Mouse (Mus musculus) midbrain, embryonic 15.5 days (tissue): ENCODE results near the gene Smim22. TPM values are rescaled to one million over a fixed set of nuclear protein-coding genes. Genes with fewer than 3 reads are reported as not detected.

Experiments used
- ATAC-seq: fragments of 200-750 bp; cut with Nextera tagmentation; replicated peaks from 2 replicates; pipeline ENCODE4 v1.8.0; 2017; ENCODE audit warnings: moderate TSS enrichment
- H3K27ac ChIP-seq: fragments of 300-500 bp; sonication (generic); 2 replicates; pipeline ENCODE4 v1.5.1; 2015; ENCODE audit warnings: mild to moderate bottlenecking, inconsistent platforms
- H3K27me3 ChIP-seq: fragments of 300-500 bp; sonication (generic); replicated peaks from 2 replicates; pipeline ENCODE4 v1.6.1; 2015; ENCODE audit warnings: inconsistent platforms
- H3K36me3 ChIP-seq: fragments of 300-500 bp; sonication (generic); replicated peaks from 2 replicates; pipeline ENCODE4 v1.6.1; 2015; ENCODE audit warnings: inconsistent platforms
- H3K4me1 ChIP-seq: fragments of 300-500 bp; sonication (generic); 2 replicates; pipeline ENCODE4 v1.6.1; 2015; ENCODE audit warnings: inconsistent platforms
- H3K4me2 ChIP-seq: fragments of 300-500 bp; sonication (generic); 2 replicates; pipeline ENCODE4 v1.6.1; 2015; ENCODE audit warnings: inconsistent platforms, mild to moderate bottlenecking, moderate library complexity
- H3K4me3 ChIP-seq: fragments of 300-500 bp; sonication (generic); 2 replicates; pipeline ENCODE4 v1.5.1; 2015; ENCODE audit warnings: mild to moderate bottlenecking, inconsistent platforms
- H3K9ac ChIP-seq: fragments of 300-500 bp; sonication (generic); 2 replicates; pipeline ENCODE4 v1.6.1; 2015; ENCODE audit warnings: mild to moderate bottlenecking, inconsistent platforms
- H3K9me3 ChIP-seq: fragments of 300-500 bp; sonication (generic); 2 replicates; pipeline ENCODE4 v1.6.1; 2016; ENCODE audit warnings: inconsistent platforms
- WGBS: fragments of 180-500 bp; shearing (Covaris S2); methylation state at CpG from one replicate; pipeline ENCODE4 v1.1.7; 2015; ENCODE audit warnings: mixed read lengths; 5-methylcytosine and 5-hydroxymethylcytosine counted together
- polyA plus RNA-seq: library from polyadenylated mRNA; unstranded; fragments of >200 nt; fragmentation: Nextera tagmentation; extraction: Ambion mirVana; gene quantifications from 2 replicates; pipeline ENCODE4 v1.2.1, GENCODE M21; 2015

Gene Smim22
- polyA plus RNA-seq, 1 experiment from 2014 or later = 1.6 TPM

DNA sequence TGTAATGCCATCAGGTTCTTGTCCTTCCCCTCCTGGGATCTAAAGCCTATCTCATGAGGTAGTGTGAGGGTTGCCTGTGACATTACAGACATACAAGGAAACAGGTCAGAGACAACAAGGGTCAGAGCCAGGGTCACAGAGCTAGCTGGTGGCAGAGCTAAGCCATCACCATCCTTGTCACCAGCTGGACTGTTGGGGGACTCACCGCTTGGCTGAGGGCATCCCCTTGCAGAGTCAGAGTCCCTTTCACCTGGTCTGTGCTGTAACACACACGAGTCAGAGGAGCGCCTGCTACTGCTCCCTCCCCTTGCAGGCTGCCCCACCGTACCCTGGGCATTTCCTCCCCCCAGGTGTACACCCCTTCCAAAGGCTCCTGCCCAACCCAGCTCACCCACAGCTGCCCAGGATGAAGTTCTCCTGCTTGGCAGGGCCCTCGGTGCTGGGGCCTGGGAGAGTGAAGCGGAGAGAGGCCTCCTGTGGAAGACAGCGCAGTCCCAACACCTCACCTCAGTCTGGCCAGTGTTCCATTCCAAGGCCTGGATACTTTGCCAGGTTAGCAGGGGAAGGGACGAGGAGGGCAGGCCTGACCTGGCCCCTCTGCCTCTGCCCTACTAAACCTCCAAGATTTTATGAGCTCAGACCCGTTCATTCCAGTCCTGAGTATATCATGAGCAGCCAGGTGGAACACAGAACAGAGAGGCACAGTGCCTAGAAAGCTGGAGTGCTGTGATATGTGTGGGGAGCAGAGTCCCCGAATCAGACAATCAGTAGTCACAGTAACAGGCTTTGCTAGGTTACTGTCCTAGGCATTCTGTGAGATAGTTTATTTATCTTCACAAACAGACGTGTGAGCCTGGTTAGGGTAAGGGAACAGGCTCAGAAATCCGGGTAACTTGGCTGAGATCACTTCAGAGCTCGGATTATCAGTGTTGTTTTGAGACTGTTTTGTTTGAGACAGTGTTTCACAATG, 5.2 kb downstream of the Smim22 start:
- H3K27ac ChIP-seq = peak overlapping the region; percentile 86
- peaks cover 13% of the 10 kb centered on the region for H3K4me1 ChIP-seq
- peaks cover 21% of the 10 kb centered on the region for H3K36me3 ChIP-seq
- peak overlapping the region; percentile 70 for H3K9ac ChIP-seq
- H3K4me2 ChIP-seq = peak overlapping the region; percentile 55
- no peaks in the 10 kb centered on the region for H3K27me3 ChIP-seq
- WGBS = 51% methylated on average over 13 of the region's 13 CpGs
- ATAC-seq = no peak
- no peaks in the 10 kb centered on the region for H3K9me3 ChIP-seq
- H3K4me3 ChIP-seq = peak overlapping the region; percentile 72

DNA sequence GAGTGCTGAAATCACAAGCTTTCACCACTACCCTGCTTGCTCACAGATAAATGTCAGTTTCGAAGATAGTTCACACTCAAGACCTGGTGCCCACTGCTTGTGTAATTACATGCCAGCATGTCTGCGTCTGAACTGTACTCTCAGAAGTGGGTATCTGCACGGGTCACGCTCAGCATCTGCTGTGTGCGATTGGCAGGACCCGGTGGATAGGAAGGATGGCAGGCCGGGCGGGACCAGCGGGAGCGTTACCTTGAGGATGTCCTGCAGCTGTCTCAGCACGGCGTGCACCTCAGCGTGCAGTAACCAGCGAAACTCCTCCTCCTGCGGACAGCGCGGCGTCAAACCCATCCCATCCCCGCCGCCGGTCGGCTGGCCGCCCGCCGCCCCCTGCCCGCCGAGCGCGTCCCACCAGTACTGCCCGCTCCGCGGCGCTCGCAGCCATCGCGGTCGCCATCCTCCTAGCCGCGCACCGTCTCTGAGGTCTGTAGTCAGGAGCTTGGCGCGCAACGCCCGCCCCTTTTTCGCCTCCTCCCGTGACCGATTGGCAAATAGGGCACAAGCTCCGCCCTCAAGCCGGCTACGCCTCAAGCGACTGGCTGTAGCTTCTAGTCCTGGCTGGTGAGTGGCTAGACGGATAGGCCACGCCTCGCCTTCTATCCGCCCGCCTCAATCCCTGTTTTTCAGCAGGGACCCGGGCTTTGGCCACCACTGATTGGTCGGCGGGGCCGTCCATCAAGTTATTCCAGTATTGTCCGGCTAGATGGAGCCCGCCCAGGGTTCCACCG, 6.2 kb downstream of the Smim22 start, which contains the start of gene Rogdi:
Rogdi (minus strand) TSS at position 500 of the 785 bp plus-strand sequence.
- peak within 1 kb of the TSS; percentile 86 for H3K27ac ChIP-seq
- WGBS = under 1% methylated on average over 62 of the region's 63 CpGs
- peak; percentile 99 for ATAC-seq
- H3K9me3 ChIP-seq = no peaks in the 10 kb centered on the region
- peaks cover 30% of the 10 kb centered on the region for H3K36me3 ChIP-seq
- H3K9ac ChIP-seq = peak within 1 kb of the TSS; percentile 70
- H3K4me1 ChIP-seq = peaks cover 13% of the 10 kb centered on the region
- H3K27me3 ChIP-seq = no peaks in the 10 kb centered on the region
- peak within 1 kb of the TSS; percentile 55 for H3K4me2 ChIP-seq
- peak within 1 kb of the TSS; percentile 72 for H3K4me3 ChIP-seq

GRCm38 (mm10) chr16:5014578-5014977, 7.5 kb downstream of the Smim22 start:
- peaks cover 13% of the 10 kb centered on the region for H3K4me1 ChIP-seq
- H3K9me3 ChIP-seq = no peaks in the 10 kb centered on the region
- WGBS = 90% methylated on average over 4 of the region's 4 CpGs
- H3K4me2 ChIP-seq = no peak overlapping the region
- H3K4me3 ChIP-seq = no peak overlapping the region
- no peaks in the 10 kb centered on the region for H3K27me3 ChIP-seq
- H3K27ac ChIP-seq = no peak overlapping the region
- H3K9ac ChIP-seq = no peak overlapping the region
- no peak for ATAC-seq
- H3K36me3 ChIP-seq = peaks cover 44% of the 10 kb centered on the region

- H3K4me3 ChIP-seq = no peak overlapping the region
- H3K4me1 ChIP-seq = no peaks in the 10 kb centered on the region
- no peak overlapping the region for H3K27ac ChIP-seq
- ATAC-seq = no peak
- peaks cover 80% of the 10 kb centered on the region for H3K36me3 ChIP-seq
- no peak overlapping the region for H3K4me2 ChIP-seq
- no peak overlapping the region for H3K9ac ChIP-seq
- no peaks in the 10 kb centered on the region for H3K27me3 ChIP-seq
- H3K9me3 ChIP-seq = no peaks in the 10 kb centered on the region
- WGBS = 96% methylated on average over 3 of the region's 3 CpGs
Observed at GRCm38 (mm10) chr16:5024021-5024420, 16.9 kb downstream of the Smim22 start.

- 56% methylated on average over 2 of the region's 2 CpGs for WGBS
- no peaks in the 10 kb centered on the region for H3K27me3 ChIP-seq
- no peak overlapping the region for H3K4me3 ChIP-seq
- no peaks in the 10 kb centered on the region for H3K9me3 ChIP-seq
- no peak overlapping the region for H3K27ac ChIP-seq
- H3K4me2 ChIP-seq = no peak overlapping the region
- H3K9ac ChIP-seq = no peak overlapping the region
- H3K4me1 ChIP-seq = no peaks in the 10 kb centered on the region
- H3K36me3 ChIP-seq = peaks cover 77% of the 10 kb centered on the region
- ATAC-seq = no peak
Observed at GRCm38 (mm10) chr16:5029847-5030246, 22.8 kb downstream of the Smim22 start.

DNA sequence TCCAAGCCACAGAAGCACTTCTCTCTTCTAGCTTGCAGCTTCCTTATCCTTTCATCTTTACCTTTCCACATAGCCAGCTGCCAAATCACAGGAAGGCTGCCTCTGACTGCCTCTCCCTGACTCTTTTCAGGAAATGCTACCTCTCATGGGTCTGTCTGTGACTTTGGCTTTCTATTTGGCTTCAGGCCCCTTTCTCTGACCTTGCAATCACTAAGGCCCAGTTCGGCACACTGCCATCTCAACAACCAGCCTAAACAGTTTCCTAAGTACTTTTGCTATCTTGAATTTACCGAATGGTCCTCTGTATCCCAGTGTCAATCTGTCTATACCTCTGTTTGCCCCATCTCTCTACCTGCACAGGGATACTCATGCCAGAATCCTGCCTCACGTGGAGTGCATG, 28.5 kb downstream of the Smim22 start:
- Histone ChIP-seq H3K27me3 (no peaks in the 10 kb centered on the region), H3K4me2 (no peak overlapping the region), H3K9ac (no peak overlapping the region), H3K27ac (no peak overlapping the region), H3K9me3 (no peaks in the 10 kb centered on the region), H3K36me3 (peaks cover 67% of the 10 kb centered on the region), H3K4me3 (no peak overlapping the region), H3K4me1 (no peaks in the 10 kb centered on the region)
- no peak for ATAC-seq
- WGBS = 95% methylated on average over 3 of the region's 3 CpGs

DNA sequence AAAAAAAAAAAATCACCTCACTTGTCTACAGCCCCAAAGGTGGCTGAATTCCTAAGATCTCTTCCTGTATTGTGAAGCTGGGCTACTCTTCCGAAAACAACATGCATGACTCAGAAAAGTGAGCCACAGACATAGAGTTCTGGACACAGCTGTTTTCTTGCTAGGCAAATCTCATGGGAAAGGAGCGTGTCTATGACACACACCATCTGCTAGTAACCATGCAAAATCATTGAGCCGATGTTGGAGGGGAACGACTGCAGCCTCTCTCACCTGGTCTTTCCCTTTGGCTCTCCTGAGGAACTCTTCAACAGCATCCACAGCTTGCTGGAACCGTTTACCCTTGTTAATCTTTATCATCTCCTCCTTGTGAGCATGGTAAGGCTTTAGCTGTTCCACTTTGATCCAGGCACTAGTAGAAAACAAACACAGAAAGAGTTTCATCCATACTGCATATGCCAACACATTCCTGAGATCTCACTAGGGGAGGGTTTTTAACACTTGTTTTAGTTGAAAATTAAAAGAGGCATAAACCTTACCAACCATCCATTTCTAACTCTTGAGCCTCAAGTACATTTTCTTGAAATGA, 29.7 kb downstream of the Smim22 start:
- no peak overlapping the region for H3K4me3 ChIP-seq
- WGBS = 76% methylated on average over 5 of the region's 5 CpGs
- no peak overlapping the region for H3K9ac ChIP-seq

GRCm38 (mm10) chr16:5045322-5045721, 38.2 kb downstream of the Smim22 start:
- Histone ChIP-seq H3K27ac (no peak overlapping the region), H3K4me3 (no peak overlapping the region), H3K4me2 (no peak overlapping the region), H3K27me3 (no peaks in the 10 kb centered on the region), H3K36me3 (peaks cover 57% of the 10 kb centered on the region), H3K9ac (no peak overlapping the region), H3K9me3 (no peaks in the 10 kb centered on the region), H3K4me1 (peaks cover 19% of the 10 kb centered on the region)
- ATAC-seq = no peak
- WGBS = 98% methylated on average over 3 of the region's 3 CpGs

More for the DNA sequence above, 29.7 kb downstream of the Smim22 start:
- no peak overlapping the region for H3K27ac ChIP-seq
- H3K4me1 ChIP-seq = no peaks in the 10 kb centered on the region
- H3K9me3 ChIP-seq = no peaks in the 10 kb centered on the region
- no peaks in the 10 kb centered on the region for H3K27me3 ChIP-seq
- H3K4me2 ChIP-seq = no peak overlapping the region
- peaks cover 62% of the 10 kb centered on the region for H3K36me3 ChIP-seq
- ATAC-seq = no peak

GRCm38 (mm10) chr16:5049182-5049773, 42.2 kb downstream of the Smim22 start:
- Histone ChIP-seq H3K9me3 (no peaks in the 10 kb centered on the region), H3K4me2 (peak overlapping the region; percentile 83), H3K27ac (peak overlapping the region; percentile 88), H3K4me3 (peak overlapping the region; percentile 94), H3K36me3 (peaks cover 27% of the 10 kb centered on the region), H3K9ac (peak overlapping the region; percentile 86), H3K27me3 (no peaks in the 10 kb centered on the region), H3K4me1 (peaks cover 41% of the 10 kb centered on the region)
- under 1% methylated on average over 38 of the region's 38 CpGs for WGBS
- peak; percentile 79 for ATAC-seq

DNA sequence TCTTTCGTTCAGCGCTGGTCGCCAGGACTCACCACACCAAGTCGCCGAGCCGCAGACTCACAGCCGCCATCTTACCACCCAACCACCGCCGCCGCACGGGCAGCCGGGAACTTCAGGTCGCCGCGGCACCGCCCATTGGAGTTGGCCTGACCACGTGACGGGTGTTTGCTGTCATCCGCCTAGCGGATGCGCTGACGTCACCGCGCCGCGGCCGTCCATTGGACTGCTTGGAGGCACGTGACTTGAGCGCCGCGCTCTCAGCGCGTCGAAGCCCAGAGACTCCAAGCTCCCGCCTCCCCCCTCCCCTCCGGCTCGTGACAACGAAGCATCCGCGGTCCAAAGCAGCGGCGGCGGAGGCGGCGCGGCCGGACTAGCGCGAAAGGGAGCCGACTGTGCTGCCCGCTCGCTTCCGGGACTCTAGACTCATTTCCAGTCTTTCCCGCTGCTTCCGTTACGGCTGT, 42.7 kb downstream of the Smim22 start, which contains the start of the genes Glyr1 and Ubn1:
Glyr1 (minus strand) TSS at position 90 of the 461 bp plus-strand sequence.
Ubn1 (plus strand) TSS at position 284 of the 461 bp plus-strand sequence.
- H3K36me3 ChIP-seq = peaks cover 25% of the 10 kb centered on the region
- peak within 1 kb of the TSS; percentile 94 for H3K4me3 ChIP-seq

GRCm38 (mm10) chr16:5050251-5051110, 43.4 kb downstream of the Smim22 start:
- peaks cover 19% of the 10 kb centered on the region for H3K36me3 ChIP-seq
- peak overlapping the region; percentile 91 for H3K9ac ChIP-seq
- H3K27ac ChIP-seq = peak overlapping the region; percentile 96
- H3K4me2 ChIP-seq = peak overlapping the region; percentile 90
- no peaks in the 10 kb centered on the region for H3K9me3 ChIP-seq
- ATAC-seq = peak; percentile 84
- peaks cover 41% of the 10 kb centered on the region for H3K4me1 ChIP-seq
- no peaks in the 10 kb centered on the region for H3K27me3 ChIP-seq
- under 1% methylated on average over 77 of the region's 78 CpGs for WGBS
- peak overlapping the region; percentile 94 for H3K4me3 ChIP-seq

More for the DNA sequence above, 42.7 kb downstream of the Smim22 start, which contains the start of the genes Glyr1 and Ubn1:
- WGBS = under 1% methylated on average over 56 of the region's 56 CpGs
- H3K27me3 ChIP-seq = no peaks in the 10 kb centered on the region
- peak within 1 kb of the TSS; percentile 96 for H3K27ac ChIP-seq
- H3K9ac ChIP-seq = peak within 1 kb of the TSS; percentile 91
- H3K4me2 ChIP-seq = peak within 1 kb of the TSS; percentile 90
- ATAC-seq = peak; percentile 100
- H3K9me3 ChIP-seq = no peaks in the 10 kb centered on the region
- peaks cover 41% of the 10 kb centered on the region for H3K4me1 ChIP-seq
